Mouse (Mus musculus) T-helper 17 cell (primary cell): ENCODE results near the gene Fos.

Experiments
- in situ Hi-C, 2 experiments: fragments of 300-600 bp; cut with MboI, MseI; formaldehyde crosslinking; loops; 1 replicate in 1 of 2; 2 replicates in 1 of 2; pipeline ENCODE4 v1.15.1; 2025; ENCODE audit warnings: high pct_unique_total_duplicates in 2 of 2

Fos gene

DNA sequence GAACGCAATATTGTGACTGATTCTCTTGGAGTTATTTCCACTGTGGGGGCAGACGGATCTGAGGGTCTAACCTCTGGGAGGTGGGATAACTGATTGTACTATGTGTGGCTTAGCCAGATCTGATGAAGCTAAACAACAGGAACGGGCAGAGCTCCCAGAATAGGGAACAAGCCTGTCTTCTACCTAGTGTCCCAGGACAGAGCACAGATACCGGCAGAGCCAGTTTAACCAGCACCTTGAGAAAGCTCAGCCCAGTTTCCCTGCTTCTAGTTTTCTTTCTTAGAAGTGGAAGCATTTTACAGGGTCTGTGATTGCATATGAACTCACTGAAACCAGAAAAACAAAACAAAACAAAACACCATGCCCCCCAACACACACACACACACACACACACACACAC, 13.9 kb upstream of the Fos start:
- in situ Hi-C loops: loop anchor here in 1 of 2 experiments (25.0 kb wide), 1 partner anchor 1452 kb away; no protein-coding TSS in a partner anchor

DNA sequence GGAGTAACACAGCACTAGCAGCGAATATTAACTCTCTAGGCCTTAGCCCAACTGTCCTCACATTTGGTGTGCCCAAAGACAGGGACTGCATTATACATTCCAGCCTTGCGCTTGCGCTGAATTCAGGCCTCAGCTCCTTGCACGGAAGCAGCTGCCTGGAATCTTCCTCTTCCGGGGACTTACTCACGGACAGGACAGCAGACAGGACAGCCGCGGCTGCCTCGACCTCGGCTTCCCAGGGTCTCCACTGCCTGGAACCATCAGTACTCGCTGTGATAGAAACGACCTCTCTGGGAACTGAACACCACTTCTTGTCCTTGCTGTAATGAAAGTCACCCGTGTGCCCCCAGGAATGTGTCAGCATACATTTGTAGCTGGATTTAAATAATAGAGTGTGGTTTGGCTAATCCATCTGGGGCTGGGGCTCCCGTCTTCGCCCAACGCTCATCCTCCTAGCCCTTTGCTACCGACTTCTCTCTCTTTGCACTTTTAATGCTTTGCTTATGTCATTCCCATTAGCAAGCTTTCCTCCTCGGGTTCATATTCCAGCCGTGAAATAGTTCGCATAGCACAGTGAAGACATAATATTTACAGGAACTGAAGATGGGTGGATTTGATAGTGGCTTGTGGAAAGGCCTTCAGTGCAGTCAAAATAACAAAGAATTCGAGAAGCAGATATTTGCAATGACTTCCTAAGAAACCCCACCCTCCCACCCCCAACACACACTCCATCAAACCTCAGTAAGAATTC, 11.6 kb upstream of the Fos start:
- in situ Hi-C loops: loop anchor here in 1 of 2 experiments (25.0 kb wide), 1 partner anchor 1450 kb away; no protein-coding TSS in a partner anchor

DNA sequence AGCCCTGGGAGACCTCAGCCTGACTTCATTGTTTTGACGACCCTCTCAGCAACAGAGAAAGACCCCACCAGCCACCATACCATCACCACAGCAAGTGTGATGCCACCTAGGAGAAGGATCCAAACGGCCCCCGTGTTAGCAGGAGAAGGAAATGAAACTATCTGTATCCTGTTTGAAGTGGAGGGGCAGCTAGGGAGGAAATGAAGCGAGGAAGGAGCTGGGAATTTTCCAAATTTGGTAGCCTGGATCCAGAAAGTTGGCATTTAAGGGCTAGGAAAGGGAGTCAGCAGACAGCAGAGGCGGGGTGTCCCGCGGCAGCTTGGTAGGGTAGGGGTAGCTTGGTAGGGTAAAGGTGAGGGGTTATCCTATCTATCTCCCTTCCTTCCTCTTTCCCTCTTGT, 10.9 kb upstream of the Fos start:
- in situ Hi-C loops: loop anchor here in 1 of 2 experiments (25.0 kb wide), 1 partner anchor 1449 kb away; no protein-coding TSS in a partner anchor

DNA sequence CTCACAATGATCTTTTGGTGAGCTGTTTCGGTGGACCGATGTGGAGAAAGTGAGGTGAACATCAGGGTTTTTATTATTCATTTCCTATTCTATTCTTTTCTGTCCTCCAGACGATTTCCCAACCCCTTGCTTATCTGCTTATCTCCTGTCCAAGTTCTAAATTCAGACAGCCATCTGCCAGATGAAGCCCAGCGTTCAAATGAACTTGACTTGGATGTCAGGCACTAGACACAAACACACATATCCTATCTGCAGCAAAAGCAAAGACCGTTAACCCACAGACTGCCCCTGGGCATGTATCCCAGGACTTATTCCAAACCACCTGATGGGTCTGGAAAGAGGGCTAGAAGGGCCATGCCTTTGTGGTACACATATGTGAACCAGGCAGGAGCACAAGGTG, 9.3 kb upstream of the Fos start:
- in situ Hi-C loops: loop anchor here in 1 of 2 experiments (25.0 kb wide), 1 partner anchor 1448 kb away; no protein-coding TSS in a partner anchor

DNA sequence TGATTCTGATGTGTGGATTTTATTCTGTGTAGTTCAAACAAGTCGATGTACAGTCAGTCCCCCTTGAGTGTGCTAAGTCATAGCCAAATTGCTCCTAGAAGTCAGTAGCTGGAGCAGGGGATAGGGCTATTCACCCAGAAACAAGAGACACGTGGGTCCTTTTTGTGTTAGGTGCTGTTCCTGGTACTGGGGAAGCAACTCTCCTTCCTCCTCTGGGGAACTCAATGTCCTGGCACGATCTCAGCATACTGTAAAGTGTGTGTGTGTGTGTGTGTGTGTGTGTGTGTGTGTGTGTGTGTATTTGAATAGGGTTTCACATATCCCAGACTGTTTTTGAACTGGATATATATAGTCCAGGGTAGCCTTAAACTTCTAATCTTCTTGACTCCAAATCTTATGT, 8.8 kb upstream of the Fos start:
- in situ Hi-C loops: loop anchor here (5.0 to 25.0 kb wide), 2 partner anchors 38 to 1447 kb away; no protein-coding TSS in a partner anchor

DNA sequence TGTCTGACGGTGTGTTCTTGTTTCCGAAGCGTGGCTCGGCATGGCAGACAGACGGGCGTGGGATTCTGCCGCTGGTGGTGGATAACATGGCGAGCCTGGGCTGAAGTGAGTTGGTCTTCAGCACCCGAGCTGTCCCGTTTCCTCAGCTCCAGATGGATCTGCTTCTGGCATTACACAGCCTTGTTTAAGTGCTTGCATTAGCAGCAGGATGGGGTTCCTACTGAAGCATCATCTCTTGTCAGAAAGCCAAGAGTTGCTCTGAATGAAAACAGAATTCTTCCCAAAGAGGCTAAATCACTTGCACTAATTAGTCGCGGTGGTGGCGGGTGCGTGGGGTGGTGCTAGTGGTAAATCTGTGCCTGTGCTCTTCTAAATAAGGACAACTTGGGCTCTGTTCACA, 5.8 kb upstream of the Fos start:
- in situ Hi-C loops: loop anchor here (5.0 to 25.0 kb wide), 2 partner anchors 41 to 1444 kb away; no protein-coding TSS in a partner anchor

DNA sequence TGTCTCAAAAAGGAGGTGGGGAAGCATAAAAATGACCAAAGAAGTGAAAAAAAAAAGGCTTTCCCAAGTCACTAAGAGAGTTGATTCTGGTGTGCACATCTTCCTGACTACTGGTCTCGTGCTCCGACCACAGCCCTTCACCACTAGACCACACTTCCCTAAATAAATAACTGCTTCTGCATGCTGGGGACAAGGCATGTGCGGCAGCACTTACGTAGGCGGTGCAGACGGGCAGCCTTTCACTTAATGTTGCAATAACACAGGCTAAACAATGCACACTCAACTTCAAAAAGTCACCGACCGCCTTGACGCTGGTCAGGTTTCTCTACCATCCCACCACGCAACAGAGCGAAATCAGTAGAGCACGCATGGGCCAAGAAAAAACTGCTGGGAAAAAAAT, 5.0 kb upstream of the Fos start:
- in situ Hi-C loops: loop anchor here (5.0 to 25.0 kb wide), 2 partner anchors 41 to 1444 kb away; no protein-coding TSS in a partner anchor

DNA sequence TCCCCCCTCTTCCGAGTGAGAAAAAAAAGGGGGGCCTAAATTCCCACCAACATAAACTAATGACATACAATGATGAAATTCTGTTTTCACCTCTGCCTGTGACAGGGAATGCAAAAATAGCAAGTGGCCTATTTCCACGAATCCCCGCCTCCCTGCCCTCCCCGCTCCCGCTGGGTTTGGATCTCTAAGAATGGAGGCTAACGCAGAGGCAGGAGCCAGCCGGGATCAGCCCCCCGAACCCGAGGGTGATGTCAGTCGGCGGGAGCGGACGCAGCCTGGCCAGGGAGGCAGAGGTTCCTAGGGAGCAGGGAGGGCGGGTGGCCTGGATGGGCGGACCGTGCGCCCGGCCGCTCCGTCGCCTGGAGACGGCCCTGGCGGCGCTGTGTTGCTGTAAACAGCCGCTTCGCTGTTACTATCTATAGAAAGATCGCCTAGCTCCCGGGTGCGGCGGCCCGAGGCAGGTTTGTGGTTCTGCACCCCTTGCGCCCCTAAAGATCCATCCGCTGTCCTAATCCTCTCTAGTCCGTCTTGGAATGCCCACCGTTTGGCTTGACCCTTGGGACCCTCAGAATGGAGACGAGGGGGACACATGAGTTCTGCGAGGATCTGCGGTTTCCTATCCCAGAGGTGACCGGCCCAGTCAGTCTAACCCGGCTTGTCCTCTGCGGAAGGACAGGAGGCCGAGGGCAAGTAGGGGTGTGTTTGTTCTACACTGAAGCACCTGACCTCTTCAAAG, 1.6 kb upstream of the Fos start:
- in situ Hi-C loops: loop anchor here in 1 of 2 experiments (25.0 kb wide), 1 partner anchor 1440 kb away; no protein-coding TSS in a partner anchor

DNA sequence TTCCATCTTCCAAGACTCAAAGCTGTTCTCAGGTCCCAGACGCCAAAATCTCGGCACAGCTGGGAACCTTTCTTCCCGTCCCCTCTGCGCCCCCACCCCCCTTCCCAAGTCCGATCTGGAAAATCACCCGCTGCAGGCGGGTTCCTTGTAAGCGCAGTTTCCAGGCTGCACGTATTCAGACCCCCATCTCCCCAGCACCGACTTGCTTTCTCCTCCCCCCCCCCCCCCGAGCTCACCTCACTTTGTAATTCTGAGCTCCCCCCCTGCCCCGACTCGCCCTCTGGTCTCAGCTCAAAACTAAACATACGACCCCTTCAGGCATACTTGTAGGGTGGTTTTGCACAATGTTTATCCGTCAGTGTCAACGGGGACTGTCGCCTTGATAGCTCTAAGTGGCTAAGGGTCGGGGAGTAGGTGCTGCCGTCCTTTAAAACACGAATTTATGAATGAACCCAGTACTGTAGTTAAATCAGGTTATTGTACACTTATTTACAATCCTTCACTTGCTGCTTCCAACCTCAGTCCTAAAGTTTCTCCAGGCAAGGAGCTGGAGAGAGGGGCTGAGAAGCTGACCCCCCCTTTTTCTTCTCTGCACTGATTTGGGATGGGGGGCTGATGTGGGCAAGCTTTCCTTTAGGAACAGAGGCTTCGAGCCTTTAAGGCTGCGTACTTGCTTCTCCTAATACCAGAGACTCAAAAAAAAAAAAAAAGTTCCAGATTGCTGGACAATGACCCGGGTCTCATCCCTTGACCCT, 857 bp upstream of the Fos start:
- in situ Hi-C loops: loop anchor here in 1 of 2 experiments (25.0 kb wide), 1 partner anchor 1439 kb away; no protein-coding TSS in a partner anchor

DNA sequence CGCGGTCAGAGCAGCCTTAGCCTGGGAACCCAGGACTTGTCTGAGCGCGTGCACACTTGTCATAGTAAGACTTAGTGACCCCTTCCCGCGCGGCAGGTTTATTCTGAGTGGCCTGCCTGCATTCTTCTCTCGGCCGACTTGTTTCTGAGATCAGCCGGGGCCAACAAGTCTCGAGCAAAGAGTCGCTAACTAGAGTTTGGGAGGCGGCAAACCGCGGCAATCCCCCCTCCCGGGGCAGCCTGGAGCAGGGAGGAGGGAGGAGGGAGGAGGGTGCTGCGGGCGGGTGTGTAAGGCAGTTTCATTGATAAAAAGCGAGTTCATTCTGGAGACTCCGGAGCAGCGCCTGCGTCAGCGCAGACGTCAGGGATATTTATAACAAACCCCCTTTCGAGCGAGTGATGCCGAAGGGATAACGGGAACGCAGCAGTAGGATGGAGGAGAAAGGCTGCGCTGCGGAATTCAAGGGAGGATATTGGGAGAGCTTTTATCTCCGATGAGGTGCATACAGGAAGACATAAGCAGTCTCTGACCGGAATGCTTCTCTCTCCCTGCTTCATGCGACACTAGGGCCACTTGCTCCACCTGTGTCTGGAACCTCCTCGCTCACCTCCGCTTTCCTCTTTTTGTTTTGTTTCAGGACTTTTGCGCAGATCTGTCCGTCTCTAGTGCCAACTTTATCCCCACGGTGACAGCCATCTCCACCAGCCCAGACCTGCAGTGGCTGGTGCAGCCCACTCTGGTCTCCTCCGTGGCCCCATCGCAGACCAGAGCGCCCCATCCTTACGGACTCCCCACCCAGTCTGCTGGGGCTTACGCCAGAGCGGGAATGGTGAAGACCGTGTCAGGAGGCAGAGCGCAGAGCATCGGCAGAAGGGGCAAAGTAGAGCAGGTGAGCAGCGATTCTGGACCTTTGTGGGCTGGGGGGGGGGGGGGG, 875 bp downstream of the Fos start:
- in situ Hi-C loops: loop anchor here in 1 of 2 experiments (25.0 kb wide), 1 partner anchor 1438 kb away; no protein-coding TSS in a partner anchor

DNA sequence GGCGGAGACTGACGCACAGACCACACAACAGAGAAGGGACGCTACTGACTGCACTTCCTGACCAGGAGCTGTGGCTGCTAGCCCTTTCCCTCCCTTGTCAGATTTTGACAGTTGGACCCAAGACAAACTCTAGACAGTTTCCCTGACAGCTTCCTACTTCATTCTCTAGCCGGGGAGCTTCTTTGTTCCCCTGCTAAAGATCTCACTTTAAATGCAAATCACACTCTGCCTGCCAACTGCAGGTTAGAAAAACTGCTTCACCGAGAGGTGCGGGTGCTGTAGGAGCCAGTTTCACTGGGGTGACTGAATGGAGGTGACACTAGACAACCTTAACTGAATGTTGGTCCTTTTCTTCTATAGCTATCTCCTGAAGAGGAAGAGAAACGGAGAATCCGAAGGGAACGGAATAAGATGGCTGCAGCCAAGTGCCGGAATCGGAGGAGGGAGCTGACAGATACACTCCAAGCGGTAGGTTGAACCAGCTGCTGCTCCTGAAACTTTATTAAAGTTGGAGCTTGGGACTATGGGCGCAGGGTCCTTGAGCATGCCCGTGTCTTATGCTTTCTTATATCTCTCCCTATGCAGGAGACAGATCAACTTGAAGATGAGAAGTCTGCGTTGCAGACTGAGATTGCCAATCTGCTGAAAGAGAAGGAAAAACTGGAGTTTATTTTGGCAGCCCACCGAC, 1.7 kb downstream of the Fos start:
- in situ Hi-C loops: no loop called here

DNA sequence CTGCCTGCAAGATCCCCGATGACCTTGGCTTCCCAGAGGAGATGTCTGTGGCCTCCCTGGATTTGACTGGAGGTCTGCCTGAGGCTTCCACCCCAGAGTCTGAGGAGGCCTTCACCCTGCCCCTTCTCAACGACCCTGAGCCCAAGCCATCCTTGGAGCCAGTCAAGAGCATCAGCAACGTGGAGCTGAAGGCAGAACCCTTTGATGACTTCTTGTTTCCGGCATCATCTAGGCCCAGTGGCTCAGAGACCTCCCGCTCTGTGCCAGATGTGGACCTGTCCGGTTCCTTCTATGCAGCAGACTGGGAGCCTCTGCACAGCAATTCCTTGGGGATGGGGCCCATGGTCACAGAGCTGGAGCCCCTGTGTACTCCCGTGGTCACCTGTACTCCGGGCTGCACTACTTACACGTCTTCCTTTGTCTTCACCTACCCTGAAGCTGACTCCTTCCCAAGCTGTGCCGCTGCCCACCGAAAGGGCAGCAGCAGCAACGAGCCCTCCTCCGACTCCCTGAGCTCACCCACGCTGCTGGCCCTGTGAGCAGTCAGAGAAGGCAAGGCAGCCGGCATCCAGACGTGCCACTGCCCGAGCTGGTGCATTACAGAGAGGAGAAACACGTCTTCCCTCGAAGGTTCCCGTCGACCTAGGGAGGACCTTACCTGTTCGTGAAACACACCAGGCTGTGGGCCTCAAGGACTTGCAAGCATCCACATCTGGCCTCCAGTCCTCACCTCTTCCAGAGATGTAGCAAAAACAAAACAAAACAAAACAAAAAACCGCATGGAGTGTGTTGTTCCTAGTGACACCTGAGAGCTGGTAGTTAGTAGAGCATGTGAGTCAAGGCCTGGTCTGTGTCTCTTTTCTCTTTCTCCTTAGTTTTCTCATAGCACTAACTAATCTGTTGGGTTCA, 2.5 kb downstream of the Fos start:
- in situ Hi-C loops: no loop called here

DNA sequence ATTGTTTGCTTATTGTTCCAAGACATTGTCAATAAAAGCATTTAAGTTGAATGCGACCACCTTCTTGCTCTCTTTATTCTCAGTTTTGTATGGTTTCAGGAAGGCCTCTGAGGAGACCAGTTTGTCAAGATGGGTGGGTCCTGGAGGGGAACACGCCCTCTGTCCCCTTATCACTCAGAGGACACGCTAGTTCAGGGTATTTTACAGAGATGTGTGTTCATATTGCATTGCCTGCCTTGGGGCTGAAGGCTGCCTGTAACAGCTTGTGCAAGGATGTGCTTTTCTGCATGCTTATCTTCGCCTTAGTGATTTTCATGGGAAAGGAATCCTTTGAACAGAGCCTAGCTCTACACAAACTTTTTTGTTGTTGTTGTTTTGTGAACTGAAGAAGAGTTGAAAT, 3.5 kb downstream of the Fos start:
- in situ Hi-C loops: no loop called here

DNA sequence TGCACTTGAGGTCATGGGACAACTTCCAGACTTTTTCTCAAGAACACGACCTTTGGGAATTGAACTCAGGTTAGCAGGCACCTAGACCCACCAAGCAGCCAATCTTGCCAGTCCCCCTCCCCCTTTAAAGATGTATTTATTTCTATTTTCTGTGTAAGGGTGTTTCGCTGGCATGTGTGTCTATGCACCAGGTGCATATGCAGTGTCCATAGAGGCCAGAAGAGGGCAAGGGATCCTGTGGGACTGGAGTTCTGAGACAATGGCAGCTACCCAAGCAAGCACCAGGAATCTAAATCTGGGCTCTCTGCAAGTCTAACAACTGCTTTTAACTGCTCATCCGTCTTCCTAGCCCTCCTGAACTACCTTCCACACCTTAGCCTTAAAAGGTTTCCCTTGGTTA, 4.1 kb downstream of the Fos start:
- in situ Hi-C loops: no loop called here

DNA sequence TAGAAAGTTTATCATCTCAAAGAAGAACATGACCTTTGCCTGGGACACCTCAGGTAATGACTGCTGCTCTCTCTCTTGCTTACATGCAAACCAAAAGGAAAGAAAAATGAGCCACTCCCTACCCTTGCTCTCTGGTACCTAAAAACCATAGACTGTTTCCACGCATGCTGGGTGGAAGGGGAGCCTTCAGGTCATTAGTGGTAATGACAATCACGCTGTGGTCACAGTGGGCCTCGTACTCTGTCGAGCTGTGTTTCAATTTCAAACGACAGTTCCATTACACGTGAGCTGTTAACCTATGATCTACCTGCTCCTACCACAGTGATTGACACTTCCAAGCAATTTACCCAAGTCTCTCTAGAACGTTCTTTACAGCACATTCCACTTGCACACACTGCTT, 5.0 kb downstream of the Fos start:
- in situ Hi-C loops: no loop called here

DNA sequence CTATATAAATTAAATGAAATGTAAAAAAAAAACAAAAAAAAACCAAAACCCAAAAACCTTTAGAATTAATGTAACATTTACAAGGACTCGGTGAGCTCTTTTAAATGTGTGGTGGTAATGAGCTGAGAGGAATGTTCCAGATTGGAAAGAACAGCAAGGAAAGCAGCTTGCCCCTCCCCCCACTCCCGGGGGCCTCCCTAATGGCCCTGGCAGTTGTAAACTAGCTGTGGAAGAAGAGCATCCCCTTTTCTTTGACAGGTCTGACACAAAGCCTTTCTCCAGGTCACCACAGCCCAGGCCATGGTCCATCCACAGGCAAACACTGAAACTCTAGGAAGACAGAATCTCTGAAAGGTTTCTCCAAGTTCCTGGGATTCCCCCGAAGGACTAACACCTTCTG, 5.5 kb downstream of the Fos start:
- in situ Hi-C loops: no loop called here

DNA sequence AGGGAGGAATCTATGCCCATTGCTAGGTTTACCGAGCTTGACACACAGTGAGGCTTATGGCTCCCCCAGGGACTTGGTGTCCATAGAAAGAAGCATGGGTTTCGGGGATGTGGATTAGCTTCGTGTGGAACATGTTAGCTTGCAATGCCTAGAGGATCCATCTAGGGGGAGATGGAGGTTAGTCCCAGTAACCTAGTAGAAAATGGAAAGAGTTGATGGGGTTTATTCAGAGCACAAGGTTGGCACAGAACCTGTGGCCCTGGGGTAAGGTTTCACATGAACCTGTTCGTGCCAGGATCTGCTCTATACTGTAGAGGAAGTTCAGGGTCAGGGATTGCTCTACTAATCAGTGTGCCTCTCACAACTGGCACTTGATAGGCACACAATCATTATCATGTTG, 9.5 kb downstream of the Fos start:
- in situ Hi-C loops: loop anchor here (5.0 to 10.0 kb wide), 4 partner anchors 36 to 108 kb away; partner anchors contain the start of gene Tmed10 (in 1 of the 2)

DNA sequence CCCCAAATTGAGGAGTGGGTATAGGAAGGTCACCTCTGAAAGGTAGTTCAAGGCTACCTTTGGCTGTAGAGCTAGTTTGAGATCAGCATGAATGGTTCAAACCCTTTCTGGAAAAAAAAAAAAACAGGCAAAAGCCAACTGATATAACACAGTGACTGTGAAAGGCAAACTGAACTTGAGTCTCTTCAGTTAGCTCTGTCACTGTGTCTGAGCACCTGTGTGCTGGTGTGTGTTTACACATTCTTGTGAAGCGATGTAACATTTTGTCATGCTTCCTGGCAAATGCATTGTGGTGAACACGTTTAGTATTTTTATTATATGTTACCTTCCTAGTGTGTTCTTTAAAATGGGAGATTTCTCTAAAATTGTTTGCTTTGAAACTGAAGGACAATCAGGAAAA, 11.0 kb downstream of the Fos start:
- in situ Hi-C loops: loop anchor here (5.0 to 10.0 kb wide), 5 partner anchors 37 to 142 kb away; partner anchors contain the start of gene Tmed10 (in 1 of the 2)
